Mouse (Mus musculus) brain, embryonic 14.5 days (tissue): ENCODE measurements around the gene Znrf3. TPM values are rescaled to one million over a fixed set of nuclear protein-coding genes. Genes with fewer than 3 reads are reported as not detected.

ENCODE experiments used
- DNase-seq: peaks from one replicate; pipeline ENCODE4 v3.0.0-alpha.2; 2011; ENCODE audit warnings: low read depth
- CTCF ChIP-seq: fragments of 200-500 bp; IDR thresholded peaks from 2 replicates; pipeline ENCODE4 v1.5.1; 2012; ENCODE audit warnings: inconsistent platforms, mild to moderate bottlenecking, moderate library complexity, borderline replicate concordance; ENCODE audit not compliant: insufficient read depth, insufficient read length; ENCODE audit errors: extremely low read depth
- POLR2A ChIP-seq: fragments of 200-500 bp; IDR thresholded peaks from 2 replicates; pipeline ENCODE4 v1.6.1; 2012; ENCODE audit warnings: mild to moderate bottlenecking, inconsistent platforms, borderline replicate concordance; ENCODE audit not compliant: poor library complexity, insufficient read depth, insufficient read length, severe bottlenecking; ENCODE audit errors: extremely low read depth
- polyA plus RNA-seq: library from polyadenylated mRNA; depleted of rRNA; stranded (reverse); fragments of >200 nt; gene quantifications from 2 replicates; pipeline ENCODE4 v1.2.3, GENCODE M21; 2012

The Znrf3 gene
- polyA plus RNA-seq, 1 experiment = 7.5 TPM

DNA sequence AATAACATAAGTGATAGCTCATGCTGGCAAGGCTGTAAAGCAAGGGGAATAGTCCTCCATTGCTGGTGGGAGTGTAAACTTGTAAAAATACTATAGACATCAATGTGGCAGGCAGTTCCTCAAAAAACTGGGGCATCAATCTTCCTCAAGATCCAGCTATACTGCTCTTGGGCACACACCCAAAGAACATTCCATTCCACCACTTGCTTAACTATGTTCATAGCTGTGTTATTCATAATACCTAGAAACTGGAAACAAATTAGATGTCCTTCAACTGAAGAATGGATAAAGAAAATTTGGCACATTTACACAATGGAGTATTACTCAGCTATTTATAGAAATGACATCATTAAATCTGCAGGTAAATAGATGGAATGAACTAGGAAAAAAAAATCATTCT lies 91.6 kb downstream of the Znrf3 start:
- TF ChIP-seq POLR2A = no peak
- DNase-seq = no peak

GRCm38 (mm10) chr11:5349483-5349882 lies 95.2 kb downstream of the Znrf3 start:
- DNase-seq = no peak
- TF ChIP-seq POLR2A (no peak), CTCF (no peak)

GRCm38 (mm10) chr11:5346845-5347640 lies 97.6 kb downstream of the Znrf3 start:
- peak; percentile 19 for DNase-seq
- TF ChIP-seq CTCF = no peak
- no peak for TF ChIP-seq POLR2A

- no peak for TF ChIP-seq CTCF
- TF ChIP-seq POLR2A = no peak
- no peak for DNase-seq
Measured at GRCm38 (mm10) chr11:5343748-5344147, 100.9 kb downstream of the Znrf3 start.

DNA sequence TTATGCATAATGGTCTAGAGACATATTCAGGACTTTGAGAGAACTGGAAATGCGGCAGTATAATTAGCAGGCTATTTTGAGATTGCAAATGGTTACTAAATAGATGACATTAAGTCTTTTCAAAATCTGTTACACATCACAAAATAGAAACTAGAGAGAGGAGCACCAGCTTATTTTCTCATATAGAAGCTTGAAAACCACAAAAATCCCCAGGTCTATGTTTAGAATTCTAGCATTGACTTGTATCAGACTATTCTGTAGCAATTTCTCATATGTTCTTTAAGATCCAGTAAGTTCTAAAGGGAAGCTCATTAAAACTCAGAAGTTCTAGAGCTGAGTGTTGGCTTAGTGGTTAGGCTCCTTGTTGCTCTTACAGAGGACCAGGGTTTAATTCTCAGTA lies 104.9 kb downstream of the Znrf3 start:
- no peak for TF ChIP-seq CTCF

DNA sequence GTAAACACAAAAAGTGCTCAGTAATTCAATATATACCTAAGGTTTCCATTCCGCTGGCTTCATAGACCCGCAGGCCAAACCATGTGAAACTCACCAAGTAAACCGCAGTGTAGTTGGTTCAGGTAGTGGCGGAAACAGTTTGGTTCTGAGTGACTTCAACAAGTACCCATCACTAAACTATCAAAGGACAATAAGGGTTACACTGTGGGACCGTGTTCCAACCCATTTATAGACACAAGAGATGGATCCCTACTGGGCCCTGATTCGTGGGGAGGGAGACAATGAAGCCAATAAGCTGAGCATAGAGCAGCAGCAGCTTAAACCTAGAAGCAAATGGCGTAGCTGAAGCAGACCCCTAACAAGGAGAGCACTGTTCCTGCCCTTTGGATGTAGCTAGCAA lies 107.8 kb downstream of the Znrf3 start:
- no peak for TF ChIP-seq CTCF
- no peak for TF ChIP-seq POLR2A
- DNase-seq = no peak

More for the DNA sequence above, 104.9 kb downstream of the Znrf3 start:
- no peak for DNase-seq

DNA sequence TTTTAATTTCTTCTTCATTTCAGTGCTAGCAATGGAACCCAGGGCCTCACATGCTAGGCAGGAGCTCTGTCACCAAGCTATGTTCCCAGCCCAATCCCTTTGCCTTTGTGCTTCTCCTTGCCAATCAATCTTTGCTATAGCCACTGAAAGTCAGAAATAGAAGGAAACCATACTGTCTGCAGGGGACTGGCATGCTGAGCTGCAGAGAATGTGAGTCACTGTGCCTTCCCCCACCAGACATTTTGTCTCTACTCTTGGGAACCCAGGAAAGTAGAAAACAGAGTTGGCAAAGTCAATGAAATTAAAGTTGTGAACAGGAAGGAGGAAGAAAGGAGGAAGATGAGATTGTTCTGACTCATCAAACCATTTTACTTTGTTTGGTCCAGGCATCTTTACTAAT lies 108.4 kb downstream of the Znrf3 start:
- DNase-seq = no peak
- TF ChIP-seq CTCF = no peak
- no peak for TF ChIP-seq POLR2A

GRCm38 (mm10) chr11:5330851-5331250 lies 113.8 kb downstream of the Znrf3 start:
- DNase-seq = no peak
- TF ChIP-seq POLR2A (no peak), CTCF (no peak)

DNA sequence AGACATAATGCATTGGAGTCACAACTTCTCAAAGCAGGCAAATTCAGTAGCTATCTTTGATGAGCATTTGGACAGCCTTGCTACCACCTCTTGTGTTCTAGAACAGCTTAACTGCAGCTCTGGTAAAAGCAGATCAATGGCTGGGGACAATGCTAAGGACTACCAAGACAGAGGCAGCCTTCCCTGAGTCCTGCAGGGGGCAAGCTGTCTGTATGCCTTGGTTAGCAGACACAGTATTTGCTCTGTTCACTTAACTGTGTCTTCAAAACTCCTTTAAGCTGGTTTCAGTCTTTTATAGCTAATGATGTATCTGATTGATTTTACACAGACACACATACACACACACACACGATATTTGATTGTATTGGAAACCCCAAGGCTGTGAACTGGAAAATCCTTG lies 117.0 kb downstream of the Znrf3 start:
- TF ChIP-seq CTCF (peak; percentile 15; the same call in 1 of the 2 replicates), POLR2A (no peak)
- no peak for DNase-seq

- DNase-seq = no peak
- no peak for TF ChIP-seq POLR2A
- TF ChIP-seq CTCF = no peak
Measured at GRCm38 (mm10) chr11:5326252-5326651, 118.4 kb downstream of the Znrf3 start.

GRCm38 (mm10) chr11:5325217-5325616 lies 119.4 kb downstream of the Znrf3 start:
- DNase-seq = no peak
- TF ChIP-seq CTCF (no peak), POLR2A (no peak)

- peak; percentile 72 for DNase-seq
- TF ChIP-seq POLR2A (no peak), CTCF (no peak)
Measured at GRCm38 (mm10) chr11:5324296-5324695, 120.4 kb downstream of the Znrf3 start.

GRCm38 (mm10) chr11:5321687-5322086 lies 123.0 kb downstream of the Znrf3 start:
- DNase-seq = no peak
- no peak for TF ChIP-seq POLR2A
- peak; percentile 9; the same call in 1 of the 2 replicates for TF ChIP-seq CTCF

DNA sequence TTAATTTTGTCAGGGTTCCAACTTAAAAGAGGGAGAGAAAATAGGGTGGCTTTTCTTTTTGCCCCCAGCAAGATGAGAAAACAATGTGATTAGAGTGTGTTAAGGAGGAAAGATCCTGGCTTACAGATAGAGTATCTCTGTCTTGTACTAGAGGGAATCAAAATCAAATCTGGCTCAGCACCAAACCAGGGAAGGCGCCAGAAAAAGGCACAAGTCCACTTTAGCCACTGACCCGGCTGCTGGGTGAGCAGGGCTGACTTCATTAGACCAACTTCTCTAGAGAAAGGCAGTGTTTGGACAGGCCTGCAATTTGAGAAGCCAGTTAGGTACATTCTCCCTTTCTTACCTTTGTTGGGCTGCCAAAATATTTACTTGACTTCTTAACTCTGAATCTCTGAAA lies 125.7 kb downstream of the Znrf3 start:
- TF ChIP-seq POLR2A (no peak), CTCF (no peak)
- no peak for DNase-seq
